Mouse (Mus musculus): ENCODE results near the gene Rhog. TPM values are rescaled to one million over a fixed set of nuclear protein-coding genes. Genes with fewer than 3 reads are reported as not detected.
"Not testable (repeated sequence)": the region's sequence is repeated elsewhere in the genome, so short reads cannot be mapped to it uniquely, and the experiment has no call there.

Gene Rhog
- polyA plus RNA-seq, 1 experiment, result 52.3 TPM

- H3K4me3 ChIP-seq (ENCODE audit: insufficient read depth, low read depth, low read length), result no peak overlapping the region
- H3K27me3 ChIP-seq (replicated peaks; ENCODE audit: control insufficient read depth, insufficient read depth, low read length), result no peaks in the 10 kb centered on the region
- H3K27ac ChIP-seq (ENCODE audit: insufficient read depth, low read depth, low read length), result no peak overlapping the region
- no peaks in the 10 kb centered on the region for H3K4me1 ChIP-seq (ENCODE audit: control insufficient read depth, insufficient read depth, low read length)
- 82% methylated on average over 5 of the region's 5 CpGs for WGBS
- no peaks in the 10 kb centered on the region for H3K36me3 ChIP-seq (ENCODE audit: control insufficient read depth, insufficient read depth, low read length)
- no peak for DNase-seq
- TF ChIP-seq CTCF (conservative IDR thresholded peaks at IDR 0.05; ENCODE audit: insufficient read depth, insufficient read length, low read depth, low read length) (no peak), POLR2A (IDR thresholded peaks at IDR 0.05; ENCODE audit: low read depth, low read length) (no peak)
These were observed 26.4 kb upstream of the Rhog start for GRCm38 (mm10) chr7:102282261-102282660.

GRCm38 (mm10) chr7:102281403-102281802 is 25.5 kb upstream of the Rhog start:
- Histone ChIP-seq H3K4me3 (ENCODE audit: insufficient read depth, low read depth, low read length) (no peak overlapping the region), H3K36me3 (ENCODE audit: control insufficient read depth, insufficient read depth, low read length) (no peaks in the 10 kb centered on the region), H3K27ac (ENCODE audit: insufficient read depth, low read depth, low read length) (no peak overlapping the region), H3K4me1 (ENCODE audit: control insufficient read depth, insufficient read depth, low read length) (no peaks in the 10 kb centered on the region), H3K27me3 (replicated peaks; ENCODE audit: control insufficient read depth, insufficient read depth, low read length) (no peaks in the 10 kb centered on the region)
- WGBS, result 100% methylated on average over 1 of the region's 1 CpGs
- no peak for TF ChIP-seq CTCF (conservative IDR thresholded peaks at IDR 0.05; ENCODE audit: insufficient read depth, insufficient read length, low read depth, low read length)
- TF ChIP-seq POLR2A (IDR thresholded peaks at IDR 0.05; ENCODE audit: low read depth, low read length), result no peak
- DNase-seq, result no peak

- WGBS, result 90% methylated on average over 3 of the region's 3 CpGs
- Histone ChIP-seq H3K4me3 (ENCODE audit: insufficient read depth, low read depth, low read length) (no peak overlapping the region), H3K4me1 (ENCODE audit: control insufficient read depth, insufficient read depth, low read length) (no peaks in the 10 kb centered on the region), H3K27ac (ENCODE audit: insufficient read depth, low read depth, low read length) (no peak overlapping the region), H3K36me3 (ENCODE audit: control insufficient read depth, insufficient read depth, low read length) (no peaks in the 10 kb centered on the region), H3K27me3 (replicated peaks; ENCODE audit: control insufficient read depth, insufficient read depth, low read length) (no peaks in the 10 kb centered on the region)
- DNase-seq, result no peak
- TF ChIP-seq CTCF (conservative IDR thresholded peaks at IDR 0.05; ENCODE audit: insufficient read depth, insufficient read length, low read depth, low read length), result no peak
- no peak for TF ChIP-seq POLR2A (IDR thresholded peaks at IDR 0.05; ENCODE audit: low read depth, low read length)
These were observed 16.6 kb upstream of the Rhog start for GRCm38 (mm10) chr7:102272422-102272948.

GRCm38 (mm10) chr7:102268395-102268748 is 12.5 kb upstream of the Rhog start:
- TF ChIP-seq CTCF (conservative IDR thresholded peaks at IDR 0.05; ENCODE audit: insufficient read depth, insufficient read length, low read depth, low read length) (no peak), POLR2A (IDR thresholded peaks at IDR 0.05; ENCODE audit: low read depth, low read length) (no peak)
- DNase-seq, result no peak
- H3K4me1 ChIP-seq (ENCODE audit: control insufficient read depth, insufficient read depth, low read length), result no peaks in the 10 kb centered on the region
- H3K36me3 ChIP-seq (ENCODE audit: control insufficient read depth, insufficient read depth, low read length), result no peaks in the 10 kb centered on the region
- H3K27ac ChIP-seq (ENCODE audit: insufficient read depth, low read depth, low read length), result no peak overlapping the region
- 25% methylated on average over 12 of the region's 12 CpGs for WGBS
- no peaks in the 10 kb centered on the region for H3K27me3 ChIP-seq (replicated peaks; ENCODE audit: control insufficient read depth, insufficient read depth, low read length)
- H3K4me3 ChIP-seq (ENCODE audit: insufficient read depth, low read depth, low read length), result peak overlapping the region; percentile 87

GRCm38 (mm10) chr7:102267601-102268394 is 11.9 kb upstream of the Rhog start, which contains the start of gene Stim1:
Gene Stim1 (plus strand): TSS chr7:102267806.
- DNase-seq, result peak; percentile 52
- no peaks in the 10 kb centered on the region for H3K36me3 ChIP-seq (ENCODE audit: control insufficient read depth, insufficient read depth, low read length)
- 2% methylated on average over 68 of the region's 73 CpGs for WGBS
- peak within 1 kb of the TSS; percentile 87 for H3K4me3 ChIP-seq (ENCODE audit: insufficient read depth, low read depth, low read length)
- TF ChIP-seq CTCF (conservative IDR thresholded peaks at IDR 0.05; ENCODE audit: insufficient read depth, insufficient read length, low read depth, low read length) (no peak), POLR2A (IDR thresholded peaks at IDR 0.05; ENCODE audit: low read depth, low read length) (no peak)
- H3K4me1 ChIP-seq (ENCODE audit: control insufficient read depth, insufficient read depth, low read length), result no peaks in the 10 kb centered on the region
- H3K27ac ChIP-seq (ENCODE audit: insufficient read depth, low read depth, low read length), result peak within 1 kb of the TSS; percentile 32; the same call in 1 of the 2 replicates
- H3K27me3 ChIP-seq (replicated peaks; ENCODE audit: control insufficient read depth, insufficient read depth, low read length), result no peaks in the 10 kb centered on the region

- Histone ChIP-seq H3K27ac (ENCODE audit: insufficient read depth, low read depth, low read length) (peak overlapping the region; percentile 5; the same call in 1 of the 2 replicates), H3K4me1 (ENCODE audit: control insufficient read depth, insufficient read depth, low read length) (no peaks in the 10 kb centered on the region), H3K27me3 (replicated peaks; ENCODE audit: control insufficient read depth, insufficient read depth, low read length) (no peaks in the 10 kb centered on the region), H3K4me3 (ENCODE audit: insufficient read depth, low read depth, low read length) (peak overlapping the region; percentile 72), H3K36me3 (ENCODE audit: control insufficient read depth, insufficient read depth, low read length) (no peaks in the 10 kb centered on the region)
- WGBS, result under 1% methylated on average over 34 of the region's 34 CpGs
- DNase-seq, result peak; percentile 96
- TF ChIP-seq POLR2A (IDR thresholded peaks at IDR 0.05; ENCODE audit: low read depth, low read length), result no peak
- peak; percentile 80 for TF ChIP-seq CTCF (conservative IDR thresholded peaks at IDR 0.05; ENCODE audit: insufficient read depth, insufficient read length, low read depth, low read length)
These were observed 11.3 kb upstream of the Rhog start for GRCm38 (mm10) chr7:102267113-102267579.

DNA sequence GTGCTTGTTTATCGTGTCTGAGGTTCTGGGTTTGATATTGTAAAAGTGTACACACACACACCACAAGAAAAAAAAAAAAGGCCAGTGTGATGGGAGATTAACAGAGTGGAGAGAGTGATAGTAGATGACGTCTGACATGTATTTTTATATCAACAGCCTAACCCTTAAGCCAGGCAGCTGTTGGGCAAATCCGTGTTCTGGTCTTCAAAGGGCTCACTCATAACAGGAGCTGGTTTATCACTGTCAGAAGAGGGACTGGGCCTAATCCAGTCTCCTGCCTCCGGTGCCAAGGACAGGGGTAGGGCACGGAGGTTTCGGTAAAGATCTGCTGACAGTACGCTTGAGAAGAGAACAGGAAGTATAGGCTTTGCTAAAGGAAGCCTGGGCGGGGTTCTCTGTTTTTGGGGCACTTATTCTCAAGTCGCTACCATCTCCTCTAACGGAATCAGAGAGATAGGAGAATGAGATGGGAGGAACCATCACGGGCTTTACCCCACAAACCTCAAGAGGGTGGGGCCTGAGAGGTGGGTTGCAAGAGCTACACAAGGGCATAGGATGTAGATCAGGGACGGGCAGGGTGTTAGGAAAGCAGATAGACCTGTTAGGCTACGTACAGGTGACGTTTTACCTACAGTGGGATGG is 10.7 kb upstream of the Rhog start:
- 60% methylated on average over 14 of the region's 14 CpGs for WGBS
- Histone ChIP-seq H3K27me3 (replicated peaks; ENCODE audit: control insufficient read depth, insufficient read depth, low read length) (no peaks in the 10 kb centered on the region), H3K4me3 (ENCODE audit: insufficient read depth, low read depth, low read length) (no peak overlapping the region), H3K36me3 (ENCODE audit: control insufficient read depth, insufficient read depth, low read length) (no peaks in the 10 kb centered on the region), H3K4me1 (ENCODE audit: control insufficient read depth, insufficient read depth, low read length) (no peaks in the 10 kb centered on the region), H3K27ac (ENCODE audit: insufficient read depth, low read depth, low read length) (no peak overlapping the region)
- no peak for DNase-seq
- no peak for TF ChIP-seq POLR2A (IDR thresholded peaks at IDR 0.05; ENCODE audit: low read depth, low read length)
- TF ChIP-seq CTCF (conservative IDR thresholded peaks at IDR 0.05; ENCODE audit: insufficient read depth, insufficient read length, low read depth, low read length), result no peak

- not testable (repeated sequence) for H3K36me3 ChIP-seq (ENCODE audit: control insufficient read depth, insufficient read depth, low read length); H3K27me3 ChIP-seq (replicated peaks; ENCODE audit: control insufficient read depth, insufficient read depth, low read length); H3K4me1 ChIP-seq (ENCODE audit: control insufficient read depth, insufficient read depth, low read length); H3K27ac ChIP-seq (ENCODE audit: insufficient read depth, low read depth, low read length); H3K4me3 ChIP-seq (ENCODE audit: insufficient read depth, low read depth, low read length); DNase-seq
- 93% methylated on average over 10 of the region's 10 CpGs for WGBS
These were observed 10.2 kb upstream of the Rhog start for GRCm38 (mm10) chr7:102266021-102266400.
